Mouse (Mus musculus): ENCODE results near the gene Gm9964. TPM values are rescaled to one million over a fixed set of nuclear protein-coding genes. Genes with fewer than 3 reads are reported as not detected.

The Gm9964 gene
- polyA plus RNA-seq, 2 experiments: not detected

DNA sequence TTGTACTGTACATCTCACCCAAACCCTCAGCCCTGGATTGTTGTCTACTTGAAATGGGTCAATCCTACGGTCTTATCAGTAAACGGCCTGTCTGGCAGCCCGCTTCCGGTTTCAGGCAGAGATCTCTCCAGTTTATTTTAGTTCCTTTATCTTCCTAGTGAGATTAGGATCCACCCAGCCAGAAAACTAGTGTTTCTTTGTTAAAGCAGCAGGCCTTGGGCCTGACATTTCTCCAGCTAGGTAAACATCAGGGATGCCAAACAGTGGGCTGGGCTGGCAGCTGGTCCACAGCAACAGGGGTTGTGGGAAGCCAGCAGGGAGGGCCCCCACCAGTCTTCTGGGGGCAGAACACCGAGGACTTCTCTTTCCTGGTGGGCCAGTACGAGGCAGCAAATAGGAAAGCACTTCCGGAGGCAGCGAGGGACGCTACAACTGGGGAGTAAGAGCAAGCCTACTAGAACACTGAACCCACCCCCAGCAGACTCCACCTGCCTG is 10.4 kb downstream of the Gm9964 start:
- no peaks in the 10 kb centered on the region for H3K36me3 ChIP-seq (ENCODE audit: control insufficient read depth, insufficient read depth, low read length)
- H3K9me3 ChIP-seq (ENCODE audit: control insufficient read depth, low read length): no peaks in the 10 kb centered on the region
- no peaks in the 10 kb centered on the region for H3K27me3 ChIP-seq (ENCODE audit: control insufficient read depth, insufficient read depth, low read length)
- H3K4me1 ChIP-seq (ENCODE audit: control insufficient read depth, insufficient read depth, low read length): peaks cover 13% of the 10 kb centered on the region
- H3K9ac ChIP-seq (ENCODE audit: low read depth, low read length, severe bottlenecking): no peak overlapping the region
- H3K27ac ChIP-seq (replicated peaks; ENCODE audit: low read depth, low read length): no peak overlapping the region
- DNase-seq (ENCODE audit: low spot score) (no peak), ATAC-seq (ENCODE audit: low FRiP score, low read depth) (no peak)
- no peak overlapping the region for H3K4me2 ChIP-seq (replicated peaks; ENCODE audit: low read depth, low read length, severe bottlenecking)
- TF ChIP-seq POLR2A (IDR thresholded peaks at IDR 0.05; ENCODE audit: borderline replicate concordance, extremely low read depth, insufficient read depth, insufficient read length): no peak
- no peak overlapping the region for H3K4me3 ChIP-seq (replicated peaks; ENCODE audit: low read length)
- WGBS: 83% methylated on average over 9 of the region's 9 CpGs

DNA sequence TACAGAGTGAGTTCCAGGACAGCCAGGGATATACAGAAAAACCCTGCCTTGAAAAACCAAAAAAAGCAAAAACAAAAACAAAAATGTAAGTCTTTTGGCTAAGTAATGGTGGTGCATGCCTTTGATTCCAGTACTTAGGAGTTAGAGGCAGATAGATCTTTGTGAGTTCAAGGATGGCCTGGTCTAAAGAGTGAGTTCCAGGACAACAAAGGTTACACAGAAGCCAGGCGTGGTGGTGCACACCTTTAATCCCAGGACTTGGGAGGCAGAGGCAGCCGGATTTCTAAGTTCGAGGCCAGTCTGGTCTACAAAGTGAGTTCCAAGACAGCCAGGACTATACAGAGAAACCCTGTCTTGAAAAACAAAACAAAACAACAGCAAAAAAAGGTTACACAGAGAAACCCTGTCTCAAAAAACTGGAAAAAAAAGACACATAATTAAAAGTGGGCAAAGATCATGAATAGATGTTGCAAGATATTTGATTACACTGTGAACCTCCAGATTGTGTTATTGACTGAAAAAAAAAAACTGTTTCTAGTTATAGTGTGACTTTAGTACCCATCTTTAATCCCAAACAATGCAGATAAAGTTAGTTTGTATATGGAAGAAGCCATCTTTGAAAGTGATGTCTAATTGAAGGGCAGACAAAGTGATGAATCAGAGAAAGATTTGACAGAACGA is 13.2 kb downstream of the Gm9964 start:
- no peak overlapping the region for H3K9ac ChIP-seq (ENCODE audit: low read depth, low read length, severe bottlenecking)
- H3K4me1 ChIP-seq (ENCODE audit: control insufficient read depth, insufficient read depth, low read length): peaks cover 27% of the 10 kb centered on the region
- WGBS: 87% methylated on average over 4 of the region's 4 CpGs
- no peaks in the 10 kb centered on the region for H3K36me3 ChIP-seq (ENCODE audit: control insufficient read depth, insufficient read depth, low read length)
- DNase-seq (ENCODE audit: low spot score): no peak
- H3K27me3 ChIP-seq (ENCODE audit: control insufficient read depth, insufficient read depth, low read length): no peaks in the 10 kb centered on the region
- no peaks in the 10 kb centered on the region for H3K9me3 ChIP-seq (ENCODE audit: control insufficient read depth, low read length)
- no peak for TF ChIP-seq POLR2A (IDR thresholded peaks at IDR 0.05; ENCODE audit: borderline replicate concordance, extremely low read depth, insufficient read depth, insufficient read length)
- no peak overlapping the region for H3K4me3 ChIP-seq (replicated peaks; ENCODE audit: low read length)
- no peak overlapping the region for H3K4me2 ChIP-seq (replicated peaks; ENCODE audit: low read depth, low read length, severe bottlenecking)
- H3K27ac ChIP-seq (replicated peaks; ENCODE audit: low read depth, low read length): no peak overlapping the region
- ATAC-seq (ENCODE audit: low FRiP score, low read depth): no peak

DNA sequence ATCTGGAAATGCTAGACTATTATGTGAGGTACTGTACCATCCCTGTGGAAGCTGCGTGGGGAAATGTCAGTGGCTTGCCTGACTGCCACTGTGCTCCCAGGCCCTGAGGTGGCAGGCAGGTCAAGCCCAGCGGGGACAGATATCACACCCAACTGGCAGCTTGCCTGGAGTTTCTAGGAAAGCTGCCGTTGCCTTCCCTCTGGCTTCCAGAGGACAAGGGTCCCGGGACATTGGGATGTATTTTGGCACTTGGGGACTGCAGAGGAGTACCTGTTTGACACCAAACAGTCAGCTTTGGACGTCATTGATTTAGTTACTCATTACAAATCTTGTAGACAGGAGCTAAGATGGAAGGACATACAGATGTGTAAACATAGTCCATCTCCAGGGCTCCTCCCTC is 15.3 kb downstream of the Gm9964 start:
- no peak for DNase-seq (ENCODE audit: low spot score)
- no peak overlapping the region for H3K4me3 ChIP-seq (replicated peaks; ENCODE audit: low read length)
- H3K9ac ChIP-seq (ENCODE audit: low read depth, low read length, severe bottlenecking): no peak overlapping the region
- peak overlapping the region; percentile 70; the same call in 1 of the 2 replicates for H3K27ac ChIP-seq (replicated peaks; ENCODE audit: low read depth, low read length)
- H3K36me3 ChIP-seq (ENCODE audit: control insufficient read depth, insufficient read depth, low read length): no peaks in the 10 kb centered on the region
- H3K9me3 ChIP-seq (ENCODE audit: control insufficient read depth, low read length): no peaks in the 10 kb centered on the region
- H3K4me2 ChIP-seq (replicated peaks; ENCODE audit: low read depth, low read length, severe bottlenecking): no peak overlapping the region
- WGBS: 49% methylated on average over 5 of the region's 5 CpGs
- peaks cover 25% of the 10 kb centered on the region for H3K4me1 ChIP-seq (ENCODE audit: control insufficient read depth, insufficient read depth, low read length)
- no peak for TF ChIP-seq POLR2A (IDR thresholded peaks at IDR 0.05; ENCODE audit: borderline replicate concordance, extremely low read depth, insufficient read depth, insufficient read length)
- ATAC-seq (ENCODE audit: low FRiP score, low read depth): no peak
- H3K27me3 ChIP-seq (ENCODE audit: control insufficient read depth, insufficient read depth, low read length): no peaks in the 10 kb centered on the region

DNA sequence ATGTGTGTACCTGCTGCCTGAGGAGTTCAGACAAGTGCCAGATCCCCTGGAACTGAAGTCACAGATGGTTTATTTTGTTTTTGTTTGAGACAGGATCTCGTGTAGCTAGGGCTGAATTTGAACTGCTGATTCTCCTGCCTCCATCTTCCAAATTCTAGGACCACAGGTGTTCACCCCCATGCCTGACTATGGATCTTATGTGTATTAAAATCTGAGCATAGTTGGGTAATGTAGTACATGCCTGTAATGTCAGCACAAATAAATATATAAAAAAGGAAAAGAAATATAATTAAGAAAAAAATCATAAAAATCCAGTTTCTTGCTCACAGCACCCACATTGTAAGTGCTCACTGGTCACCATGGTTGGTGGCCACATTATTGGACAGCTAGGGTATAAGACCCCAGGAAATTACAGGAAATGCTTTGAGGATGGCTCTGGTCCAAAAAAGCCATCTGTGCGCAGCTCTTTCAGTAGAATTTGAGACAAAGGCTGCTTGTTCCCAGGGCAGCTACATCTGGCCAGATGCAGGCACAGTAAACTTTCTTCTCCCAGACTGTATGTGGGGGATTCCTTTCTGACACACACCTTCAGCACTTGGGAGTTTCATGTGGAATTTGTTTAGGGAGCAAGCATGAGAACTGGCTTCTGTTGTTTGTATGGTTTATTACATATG is 16.8 kb downstream of the Gm9964 start:
- H3K4me3 ChIP-seq (replicated peaks; ENCODE audit: low read length): no peak overlapping the region
- ATAC-seq (ENCODE audit: low FRiP score, low read depth): peak; percentile 89
- no peak for TF ChIP-seq POLR2A (IDR thresholded peaks at IDR 0.05; ENCODE audit: borderline replicate concordance, extremely low read depth, insufficient read depth, insufficient read length)
- no peaks in the 10 kb centered on the region for H3K36me3 ChIP-seq (ENCODE audit: control insufficient read depth, insufficient read depth, low read length)
- H3K9me3 ChIP-seq (ENCODE audit: control insufficient read depth, low read length): no peaks in the 10 kb centered on the region
- 3% methylated on average over 2 of the region's 2 CpGs for WGBS
- no peak overlapping the region for H3K4me2 ChIP-seq (replicated peaks; ENCODE audit: low read depth, low read length, severe bottlenecking)
- no peaks in the 10 kb centered on the region for H3K27me3 ChIP-seq (ENCODE audit: control insufficient read depth, insufficient read depth, low read length)
- H3K9ac ChIP-seq (ENCODE audit: low read depth, low read length, severe bottlenecking): no peak overlapping the region
- peak; percentile 90 for DNase-seq (ENCODE audit: low spot score)
- H3K27ac ChIP-seq (replicated peaks; ENCODE audit: low read depth, low read length): peak overlapping the region; percentile 70
- H3K4me1 ChIP-seq (ENCODE audit: control insufficient read depth, insufficient read depth, low read length): peaks cover 25% of the 10 kb centered on the region

DNA sequence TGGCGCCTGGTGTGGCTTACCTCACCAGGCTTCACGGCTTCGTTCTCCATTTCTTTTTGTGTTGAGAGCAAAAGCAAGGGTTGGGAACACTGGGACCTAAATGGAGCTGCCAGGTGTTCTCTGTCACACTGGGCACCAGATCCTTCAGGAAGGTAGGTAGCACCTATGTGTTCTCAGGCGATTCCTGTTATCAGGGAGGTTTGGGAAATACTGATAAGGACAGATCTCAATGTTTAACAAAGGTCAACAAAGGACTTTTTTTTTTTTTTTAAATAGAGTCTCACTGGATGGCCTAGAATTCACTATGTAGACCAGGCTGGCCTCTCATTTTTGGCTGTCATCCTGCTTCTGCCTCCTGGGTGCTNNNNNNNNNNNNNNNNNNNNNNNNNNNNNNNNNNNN is 22.9 kb downstream of the Gm9964 start:
- no peak overlapping the region for H3K4me2 ChIP-seq (replicated peaks; ENCODE audit: low read depth, low read length, severe bottlenecking)
- H3K27me3 ChIP-seq (ENCODE audit: control insufficient read depth, insufficient read depth, low read length): no peaks in the 10 kb centered on the region
- no peak overlapping the region for H3K9ac ChIP-seq (ENCODE audit: low read depth, low read length, severe bottlenecking)
- no peak for DNase-seq (ENCODE audit: low spot score)
- no peaks in the 10 kb centered on the region for H3K36me3 ChIP-seq (ENCODE audit: control insufficient read depth, insufficient read depth, low read length)
- TF ChIP-seq POLR2A (IDR thresholded peaks at IDR 0.05; ENCODE audit: borderline replicate concordance, extremely low read depth, insufficient read depth, insufficient read length): no peak
- WGBS: 80% methylated on average over 4 of the region's 4 CpGs
- no peak overlapping the region for H3K27ac ChIP-seq (replicated peaks; ENCODE audit: low read depth, low read length)
- ATAC-seq (ENCODE audit: low FRiP score, low read depth): no peak
- H3K4me1 ChIP-seq (ENCODE audit: control insufficient read depth, insufficient read depth, low read length): peaks cover 5% of the 10 kb centered on the region; the same call in 1 of the 2 replicates
- H3K4me3 ChIP-seq (replicated peaks; ENCODE audit: low read length): no peak overlapping the region
- H3K9me3 ChIP-seq (ENCODE audit: control insufficient read depth, low read length): no peaks in the 10 kb centered on the region
